Mouse (Mus musculus) heart, adult 2 months (tissue): ENCODE measurements around the gene Cytip. TPM values are rescaled to one million over a fixed set of nuclear protein-coding genes. Genes with fewer than 3 reads are reported as not detected.

Experiments used
- DNase-seq, 2 experiments: peaks; one replicate each; pipeline ENCODE4 v3.0.0; 2021
- H3K27ac ChIP-seq: fragments of 200-600 bp; 2 replicates; pipeline ENCODE4 v1.8.1; 2022
- H3K27me3 ChIP-seq: fragments of 200-500 bp; 2 replicates; pipeline ENCODE4 v1.6.1; 2012; ENCODE audit warnings: mild to moderate bottlenecking, low read length, inconsistent platforms, mixed read lengths; ENCODE audit not compliant: control insufficient read depth, insufficient read depth
- H3K36me3 ChIP-seq: fragments of 200-500 bp; 2 replicates; pipeline ENCODE4 v1.6.1; 2012; ENCODE audit warnings: low read length, inconsistent platforms; ENCODE audit not compliant: control insufficient read depth, insufficient read depth
- H3K4me1 ChIP-seq: fragments of 200-500 bp; 2 replicates; pipeline ENCODE4 v1.6.1; 2011; ENCODE audit warnings: low read length; ENCODE audit not compliant: control insufficient read depth, insufficient read depth
- H3K4me3 ChIP-seq: fragments of 200-600 bp; 2 replicates; pipeline ENCODE4 v1.8.1; 2022
- H3K79me2 ChIP-seq: fragments of 200-500 bp; replicated peaks from 2 replicates; pipeline ENCODE4 v1.6.1; 2012; ENCODE audit warnings: mild to moderate bottlenecking, inconsistent platforms, low read length, moderate library complexity, mixed read lengths; ENCODE audit not compliant: control insufficient read depth, insufficient read depth
- H3K9ac ChIP-seq: fragments of 200-500 bp; 2 replicates; pipeline ENCODE4 v1.6.1; 2012; ENCODE audit warnings: low read depth, mild to moderate bottlenecking, control low read depth, inconsistent platforms, low read length, mixed read lengths
- CTCF ChIP-seq: fragments of 200-600 bp; IDR thresholded peaks from 2 replicates; pipeline ENCODE4 v1.8.1; 2022; ENCODE audit warnings: antibody characterized with exemption, mild to moderate bottlenecking, moderate library complexity
- EP300 ChIP-seq: fragments of 200-500 bp; IDR thresholded peaks from 2 replicates; pipeline ENCODE4 v1.6.1; 2011; ENCODE audit warnings: low read depth, low read length, control low read depth; ENCODE audit not compliant: insufficient read depth
- POLR2A ChIP-seq: fragments of 200-500 bp; IDR thresholded peaks from 2 replicates; pipeline ENCODE4 v1.6.1; 2011; ENCODE audit warnings: mild to moderate bottlenecking, low read depth, low read length, control low read depth; ENCODE audit not compliant: insufficient read depth
- WGBS: fragments of 180-500 bp; shearing (Covaris S2); methylation state at CpG from one replicate; pipeline ENCODE4 v1.1.7; 2018; 5-methylcytosine and 5-hydroxymethylcytosine counted together
- intact Hi-C: fragments of 180-260 bp; cut with DNase I; formaldehyde crosslinking; loops from one replicate; pipeline ENCODE4 v1.15.1; 2025
- polyA plus RNA-seq: library from polyadenylated mRNA; depleted of rRNA; stranded (reverse); fragments of >200 nt; gene quantifications from 2 replicates; pipeline ENCODE4 v1.2.3, GENCODE M21; 2012
- total RNA-seq, 2 experiments: library from RNA; stranded (reverse); gene quantifications; 2 replicates each; pipeline ENCODE4 v1.2.3; 2021

Cytip gene
- total and polyA plus RNA-seq, 3 experiments = 1.3 to 5.7 (median 2.5) TPM

DNA sequence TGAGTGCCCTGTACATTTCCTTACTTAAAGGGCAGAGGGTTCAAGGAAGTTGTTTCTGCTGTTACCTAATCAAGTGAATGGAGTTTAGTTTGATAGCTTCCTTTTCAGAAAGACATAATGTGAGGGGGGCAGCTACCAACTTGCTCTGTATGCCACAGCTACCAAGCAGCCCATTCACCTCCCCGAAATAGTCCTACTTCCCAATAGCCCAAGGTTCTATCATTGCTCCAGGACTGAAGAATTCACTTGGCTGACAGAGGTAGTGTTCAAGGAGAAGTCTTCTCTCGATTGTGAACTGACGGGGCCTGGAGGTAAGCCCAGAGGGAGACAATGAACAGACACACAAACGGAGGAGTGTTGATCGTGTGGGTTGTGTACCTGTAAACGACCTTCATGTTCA lies 36.2 kb downstream of the Cytip start:
- H3K36me3 ChIP-seq = no peaks in the 10 kb centered on the region
- no peak overlapping the region for H3K9ac ChIP-seq
- no peak overlapping the region for H3K27ac ChIP-seq
- H3K4me1 ChIP-seq = peaks cover 2% of the 10 kb centered on the region; the same call in 1 of the 2 replicates
- intact Hi-C loops = no loop called here
- no peaks in the 10 kb centered on the region for H3K79me2 ChIP-seq
- no peak for DNase-seq
- H3K4me3 ChIP-seq = no peak overlapping the region
- TF ChIP-seq EP300 = no peak
- no peak for TF ChIP-seq CTCF
- no peak for TF ChIP-seq POLR2A
- WGBS = 75% methylated on average over 6 of the region's 6 CpGs
- H3K27me3 ChIP-seq = no peaks in the 10 kb centered on the region

DNA sequence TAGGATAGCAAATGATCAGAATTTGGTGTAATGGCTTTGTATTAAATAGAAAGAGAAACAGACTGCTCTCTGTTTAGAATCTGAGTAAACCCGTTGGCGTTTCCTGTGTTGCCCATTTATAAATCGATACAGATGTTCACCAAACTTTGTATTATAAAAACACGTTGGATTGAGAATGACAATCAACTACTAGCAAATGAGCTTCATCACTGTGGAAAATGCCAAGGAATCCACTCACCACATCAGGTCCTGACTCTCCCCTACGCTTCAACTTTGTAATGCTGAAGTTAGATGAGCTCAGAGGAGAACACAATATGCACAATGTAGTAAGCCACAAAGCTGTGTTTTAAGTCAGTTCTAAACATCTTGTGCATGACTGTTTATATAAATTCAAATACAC lies 36.8 kb downstream of the Cytip start:
- TF ChIP-seq POLR2A = no peak
- no peak overlapping the region for H3K4me3 ChIP-seq
- 75% methylated on average over 5 of the region's 5 CpGs for whole genome bisulfite sequencing
- no peak overlapping the region for H3K27ac ChIP-seq
- H3K9ac ChIP-seq = no peak overlapping the region
- H3K27me3 ChIP-seq = no peaks in the 10 kb centered on the region
- no peaks in the 10 kb centered on the region for H3K36me3 ChIP-seq
- DNase-seq = no peak
- intact Hi-C loops = no loop called here
- no peaks in the 10 kb centered on the region for H3K79me2 ChIP-seq
- H3K4me1 ChIP-seq = peaks cover 2% of the 10 kb centered on the region; the same call in 1 of the 2 replicates

DNA sequence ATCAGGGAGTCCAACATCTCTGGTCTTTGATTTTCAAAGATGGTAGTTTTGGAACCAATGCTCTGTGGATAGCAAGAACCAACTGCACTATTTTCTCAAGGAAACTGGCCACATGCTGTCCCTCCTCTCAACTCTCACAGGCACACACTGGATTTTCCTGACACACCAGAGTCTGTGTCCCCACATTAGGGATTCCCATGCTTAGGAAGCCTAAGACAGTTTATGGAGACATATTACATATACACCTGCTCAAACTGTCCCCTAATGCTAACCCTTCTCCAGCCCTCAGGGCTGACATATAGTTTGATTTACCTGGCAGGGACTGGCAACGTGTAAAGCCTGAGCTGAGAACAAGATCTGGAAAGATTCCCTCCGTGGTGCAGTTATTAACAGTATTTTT lies 37.2 kb downstream of the Cytip start:
- Histone ChIP-seq H3K4me1 (peaks cover 2% of the 10 kb centered on the region; the same call in 1 of the 2 replicates), H3K9ac (no peak overlapping the region), H3K79me2 (no peaks in the 10 kb centered on the region), H3K36me3 (no peaks in the 10 kb centered on the region), H3K4me3 (no peak overlapping the region), H3K27ac (no peak overlapping the region), H3K27me3 (no peaks in the 10 kb centered on the region)
- intact Hi-C loops = no loop called here
- DNase-seq = no peak
- no peak for TF ChIP-seq CTCF
- no peak for TF ChIP-seq POLR2A
- no peak for TF ChIP-seq EP300
- 76% methylated on average over 2 of the region's 2 CpGs for WGBS

DNA sequence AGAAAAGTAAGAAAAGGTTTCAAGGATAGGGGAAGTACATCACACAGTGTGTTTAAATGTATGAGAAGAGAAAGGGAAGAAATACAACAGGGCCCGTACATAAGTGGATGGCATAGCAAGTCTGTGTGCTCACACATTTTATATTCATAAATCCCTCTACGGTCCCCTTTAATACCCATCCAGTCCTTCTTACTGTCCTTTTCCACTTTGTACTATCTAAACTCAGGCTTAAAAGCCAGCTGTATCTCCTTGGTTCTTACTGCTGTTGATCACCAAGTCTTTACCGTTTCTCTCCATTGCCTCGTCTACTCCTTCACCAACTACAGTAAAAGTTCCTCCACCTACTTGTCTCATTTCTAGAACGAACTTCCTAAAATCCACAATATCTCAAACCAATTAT lies 37.9 kb downstream of the Cytip start:
- no peaks in the 10 kb centered on the region for H3K36me3 ChIP-seq
- no peak overlapping the region for H3K27ac ChIP-seq
- WGBS = 86% methylated on average over 5 of the region's 5 CpGs
- TF ChIP-seq EP300 = no peak
- H3K9ac ChIP-seq = no peak overlapping the region
- intact Hi-C loops = no loop called here
- H3K79me2 ChIP-seq = no peaks in the 10 kb centered on the region
- H3K4me1 ChIP-seq = peaks cover 2% of the 10 kb centered on the region; the same call in 1 of the 2 replicates
- H3K4me3 ChIP-seq = no peak overlapping the region
- DNase-seq = no peak
- no peaks in the 10 kb centered on the region for H3K27me3 ChIP-seq

DNA sequence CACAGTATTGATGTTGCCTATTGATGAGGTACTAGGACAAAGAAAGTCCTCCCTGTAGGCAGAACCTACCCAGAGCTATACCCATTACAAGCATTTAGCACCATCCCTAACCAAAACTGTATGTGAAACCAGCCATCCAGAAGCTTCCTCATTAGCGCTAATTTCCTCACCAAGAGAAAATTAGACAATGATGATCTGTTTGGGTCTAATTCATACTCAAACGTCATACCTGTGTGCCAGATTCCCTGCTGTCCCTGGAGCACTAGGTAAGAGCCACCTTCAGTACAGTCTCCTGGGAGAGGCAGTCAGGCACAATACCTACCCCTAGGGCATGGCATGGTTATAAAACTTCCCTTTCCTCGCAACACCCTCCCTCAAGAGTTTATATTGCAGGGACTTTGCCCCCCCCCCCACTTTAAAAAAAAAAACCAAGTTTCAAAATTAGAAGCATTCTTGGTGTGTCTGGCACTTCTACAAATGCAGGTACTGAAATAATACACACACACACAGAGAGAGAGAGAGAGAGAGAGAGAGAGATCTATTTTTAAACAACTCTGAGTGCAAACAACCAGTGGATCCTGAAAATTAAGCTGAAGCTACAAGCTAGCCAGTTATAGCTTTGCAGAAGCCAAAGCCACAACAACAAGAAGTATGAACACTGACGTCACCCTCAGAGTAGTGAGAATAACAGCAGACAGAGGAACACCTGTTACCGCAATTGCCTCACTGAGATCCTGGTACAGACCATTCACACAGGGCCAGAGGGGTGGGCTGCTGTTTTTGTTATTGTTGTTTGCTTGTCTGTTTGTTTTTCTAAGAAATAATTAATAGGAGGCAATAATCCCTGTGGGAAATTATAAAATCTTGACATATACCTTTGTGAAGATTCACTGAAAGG lies 38.6 kb downstream of the Cytip start:
- H3K27ac ChIP-seq = no peak overlapping the region
- H3K9ac ChIP-seq = no peak overlapping the region
- peaks cover 2% of the 10 kb centered on the region; the same call in 1 of the 2 replicates for H3K4me1 ChIP-seq
- no peak for DNase-seq
- WGBS = 65% methylated on average over 5 of the region's 5 CpGs
- H3K36me3 ChIP-seq = no peaks in the 10 kb centered on the region
- TF ChIP-seq CTCF = no peak
- no peak for TF ChIP-seq EP300
- TF ChIP-seq POLR2A = no peak
- H3K27me3 ChIP-seq = no peaks in the 10 kb centered on the region
- intact Hi-C loops = no loop called here
- H3K79me2 ChIP-seq = no peaks in the 10 kb centered on the region
- H3K4me3 ChIP-seq = no peak overlapping the region

DNA sequence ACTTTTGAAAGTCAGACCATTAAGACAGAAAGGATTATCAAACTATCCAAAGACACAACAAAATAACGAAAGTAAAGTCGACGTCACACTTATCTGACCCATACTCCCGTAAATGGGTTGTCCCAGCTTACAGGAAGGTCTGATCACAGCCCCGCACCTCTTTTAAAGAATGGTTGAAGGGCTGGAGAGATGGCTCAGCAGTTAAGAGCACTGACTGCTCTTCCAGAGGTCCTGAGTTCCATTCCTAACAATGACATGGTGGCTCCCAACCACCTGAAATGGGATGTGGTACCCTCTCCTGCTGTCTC lies 39.3 kb downstream of the Cytip start:
- TF ChIP-seq POLR2A (no peak), EP300 (no peak), CTCF (no peak)
- H3K36me3 ChIP-seq = no peaks in the 10 kb centered on the region
- peaks cover 2% of the 10 kb centered on the region; the same call in 1 of the 2 replicates for H3K4me1 ChIP-seq
- no peaks in the 10 kb centered on the region for H3K27me3 ChIP-seq
- no peak overlapping the region for H3K9ac ChIP-seq
- intact Hi-C loops = no loop called here
- H3K79me2 ChIP-seq = no peaks in the 10 kb centered on the region
- H3K27ac ChIP-seq = no peak overlapping the region
- no peak overlapping the region for H3K4me3 ChIP-seq
- no peak for DNase-seq
- 54% methylated on average over 5 of the region's 5 CpGs for WGBS
